Mouse (Mus musculus) liver, adult 2 months (tissue): ENCODE results near the gene Rere.

ENCODE experiments used
- CTCF ChIP-seq: fragments of 200-500 bp; IDR thresholded peaks from 2 replicates; pipeline ENCODE4 v1.5.1; 2011; ENCODE audit warnings: low read depth, low read length, control low read depth
- POLR2A ChIP-seq: fragments of 200-500 bp; IDR thresholded peaks from 2 replicates; pipeline ENCODE4 v1.6.1; 2011; ENCODE audit warnings: low read length, control low read depth; ENCODE audit not compliant: insufficient read depth; ENCODE audit errors: extremely low read depth

DNA sequence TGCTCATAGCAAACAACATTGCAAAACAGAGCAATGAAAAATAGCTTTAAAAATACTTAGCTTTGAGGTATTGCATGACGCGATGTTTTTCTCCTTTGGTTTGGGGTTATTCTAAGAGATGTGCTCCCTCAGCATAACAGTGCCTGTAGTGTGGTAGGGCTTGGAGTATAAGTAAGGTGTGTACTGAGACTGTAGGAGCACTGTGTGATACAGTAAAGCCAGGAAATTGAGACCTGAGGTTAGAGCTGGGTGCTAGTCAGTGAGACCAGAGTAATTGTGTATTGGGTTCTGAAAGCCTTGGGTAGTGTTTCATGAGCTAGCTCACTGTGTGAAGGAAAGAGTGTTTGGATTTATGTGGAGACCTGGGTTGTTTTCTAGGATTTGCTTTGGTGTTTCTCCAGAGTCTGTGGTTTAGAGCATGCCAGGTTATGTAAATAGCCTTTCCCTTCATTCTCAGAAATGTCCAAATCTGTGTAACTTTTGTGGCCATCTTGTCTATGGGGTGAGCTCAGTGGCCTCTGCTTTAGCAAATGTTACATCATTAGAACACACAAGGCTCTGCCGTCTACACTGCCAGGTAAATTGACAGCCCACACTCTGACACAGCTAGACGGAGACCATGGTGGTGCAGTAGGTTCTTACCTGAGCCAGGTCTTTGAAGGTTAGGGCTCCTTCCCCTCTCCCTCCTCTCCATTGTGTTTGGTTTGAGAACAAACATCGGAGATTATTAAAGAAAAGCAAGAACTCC is 152.6 kb downstream of the Rere start:
- no peak for TF ChIP-seq POLR2A
- TF ChIP-seq CTCF, result no peak
